Mouse (Mus musculus): ENCODE results near the gene Arsa. TPM values are rescaled to one million over a fixed set of nuclear protein-coding genes. Genes with fewer than 3 reads are reported as not detected.
A peak's percentile ranks its signal among the peaks of the same experiment; 100 is the strongest.

The Arsa gene
- polyA plus RNA-seq, 1 experiment from 2014 or later = 18.8 TPM

- no peak for ATAC-seq (ENCODE audit: insufficient read depth, low FRiP score, low read depth)
- H3K27me3 ChIP-seq (replicated peaks) = no peaks in the 10 kb centered on the region
- 44% methylated on average over 14 of the region's 14 CpGs for WGBS
Measured at GRCm38 (mm10) chr15:89488611-89489117, 11.4 kb upstream of the Arsa start.

DNA sequence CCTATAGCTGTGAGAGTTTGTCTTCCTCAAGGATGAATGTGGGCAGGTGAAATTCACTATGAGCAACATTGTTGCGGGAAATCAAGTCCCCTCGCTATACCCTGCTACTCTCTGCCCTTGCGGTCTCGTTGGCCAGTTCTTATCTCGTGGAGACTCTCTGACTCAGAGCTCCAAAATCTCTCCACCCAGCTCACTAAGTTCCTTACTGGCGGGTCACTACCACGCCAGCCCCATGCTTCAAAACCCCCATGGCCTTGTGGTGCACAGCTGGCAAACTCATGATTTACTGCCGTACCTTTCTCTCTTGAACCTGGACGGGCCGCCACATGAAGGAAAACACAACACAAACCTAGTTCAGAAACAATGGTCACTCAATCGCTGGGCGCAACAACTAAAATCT lies 11.0 kb upstream of the Arsa start:
- no peak for ATAC-seq (ENCODE audit: insufficient read depth, low FRiP score, low read depth)
- Histone ChIP-seq H3K27me3 (replicated peaks) (no peaks in the 10 kb centered on the region), H3K4me1 (no peaks in the 10 kb centered on the region), H3K36me3 (no peaks in the 10 kb centered on the region), H3K4me2 (no peak overlapping the region), H3K4me3 (replicated peaks) (no peak overlapping the region), H3K9ac (no peak overlapping the region), H3K27ac (no peak overlapping the region), H3K9me3 (no peaks in the 10 kb centered on the region)
- WGBS = 65% methylated on average over 12 of the region's 12 CpGs

More at GRCm38 (mm10) chr15:89488611-89489117, 11.4 kb upstream of the Arsa start:
- no peak overlapping the region for H3K27ac ChIP-seq
- H3K4me3 ChIP-seq (replicated peaks) = no peak overlapping the region
- H3K36me3 ChIP-seq = no peaks in the 10 kb centered on the region
- no peaks in the 10 kb centered on the region for H3K9me3 ChIP-seq
- H3K4me1 ChIP-seq = no peaks in the 10 kb centered on the region
- no peak overlapping the region for H3K9ac ChIP-seq
- no peak overlapping the region for H3K4me2 ChIP-seq

DNA sequence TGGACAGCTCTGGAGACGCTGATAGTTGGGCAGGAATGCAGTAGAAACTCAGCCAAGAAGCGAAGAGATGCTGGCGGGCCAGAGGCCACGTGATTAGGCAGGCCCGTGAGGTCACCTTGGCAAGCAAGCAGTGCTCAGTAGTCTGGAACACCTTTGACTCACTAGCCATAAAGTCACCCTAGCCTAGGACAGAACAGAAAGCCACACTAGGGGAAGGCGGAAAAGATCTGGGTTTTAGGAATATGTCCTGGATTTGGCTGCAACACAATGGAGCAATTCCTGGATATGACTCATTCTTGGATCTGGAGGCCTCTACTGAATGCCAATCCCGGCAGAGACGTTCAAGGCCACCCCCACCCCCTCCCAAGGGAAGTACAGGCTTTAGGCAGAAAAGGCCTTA lies 3.4 kb upstream of the Arsa start:
- H3K4me3 ChIP-seq (replicated peaks) = no peak overlapping the region
- H3K4me2 ChIP-seq = no peak overlapping the region
- H3K4me1 ChIP-seq = peaks cover 6% of the 10 kb centered on the region
- H3K27ac ChIP-seq = peak overlapping the region; percentile 48; the same call in 1 of the 2 replicates
- no peaks in the 10 kb centered on the region for H3K36me3 ChIP-seq
- no peak for ATAC-seq (ENCODE audit: insufficient read depth, low FRiP score, low read depth)
- H3K27me3 ChIP-seq (replicated peaks) = no peaks in the 10 kb centered on the region
- 68% methylated on average over 8 of the region's 8 CpGs for WGBS
- H3K9me3 ChIP-seq = no peaks in the 10 kb centered on the region
- H3K9ac ChIP-seq = no peak overlapping the region

- 87% methylated on average over 3 of the region's 3 CpGs for WGBS
- Histone ChIP-seq H3K4me1 (peaks cover 10% of the 10 kb centered on the region), H3K9ac (no peak overlapping the region), H3K27me3 (replicated peaks) (no peaks in the 10 kb centered on the region), H3K4me2 (no peak overlapping the region), H3K36me3 (no peaks in the 10 kb centered on the region), H3K27ac (no peak overlapping the region), H3K4me3 (replicated peaks) (no peak overlapping the region), H3K9me3 (no peaks in the 10 kb centered on the region)
- no peak for ATAC-seq (ENCODE audit: insufficient read depth, low FRiP score, low read depth)
Measured at GRCm38 (mm10) chr15:89478622-89479021, 1.4 kb upstream of the Arsa start.

DNA sequence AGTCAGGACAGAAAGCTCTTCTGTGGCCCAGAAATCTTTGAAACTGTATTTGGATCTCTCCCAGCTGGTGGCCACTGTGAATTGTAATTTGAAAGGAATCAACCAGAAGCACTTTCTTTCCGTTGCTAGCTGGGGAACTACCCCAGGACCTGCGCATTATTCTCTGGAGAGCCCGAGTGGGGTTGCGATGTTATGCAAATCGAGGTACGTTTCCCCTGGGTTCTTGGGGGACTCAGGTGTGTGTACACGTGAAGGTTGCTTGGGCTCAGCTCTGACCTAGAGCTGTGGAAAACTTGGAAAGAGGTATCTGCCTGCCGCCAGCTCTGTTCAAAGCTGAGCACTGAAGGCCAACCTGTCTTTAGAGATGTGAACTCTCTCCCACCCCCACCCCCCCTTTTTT lies 581 bp upstream of the Arsa start:
- Histone ChIP-seq H3K27me3 (replicated peaks) (no peaks in the 10 kb centered on the region), H3K4me3 (replicated peaks) (no peak overlapping the region), H3K36me3 (no peaks in the 10 kb centered on the region), H3K27ac (no peak overlapping the region), H3K4me2 (no peak overlapping the region), H3K9ac (no peak overlapping the region), H3K4me1 (peaks cover 10% of the 10 kb centered on the region), H3K9me3 (no peaks in the 10 kb centered on the region)
- WGBS = 60% methylated on average over 8 of the region's 8 CpGs
- no peak for ATAC-seq (ENCODE audit: insufficient read depth, low FRiP score, low read depth)

GRCm38 (mm10) chr15:89476475-89476815 lies 780 bp downstream of the Arsa start:
- H3K9me3 ChIP-seq = no peaks in the 10 kb centered on the region
- 3% methylated on average over 5 of the region's 5 CpGs for WGBS
- H3K27me3 ChIP-seq (replicated peaks) = no peaks in the 10 kb centered on the region
- H3K27ac ChIP-seq = peak overlapping the region; percentile 80
- H3K36me3 ChIP-seq = no peaks in the 10 kb centered on the region
- peak overlapping the region; percentile 91 for H3K4me2 ChIP-seq
- H3K9ac ChIP-seq = peak overlapping the region; percentile 52; the same call in 1 of the 2 replicates
- peak overlapping the region; percentile 60 for H3K4me3 ChIP-seq (replicated peaks)
- ATAC-seq (ENCODE audit: insufficient read depth, low FRiP score, low read depth) = no peak
- peaks cover 10% of the 10 kb centered on the region for H3K4me1 ChIP-seq

- H3K36me3 ChIP-seq = no peaks in the 10 kb centered on the region
- peak overlapping the region; percentile 91 for H3K4me2 ChIP-seq
- peak; percentile 97 for ATAC-seq (ENCODE audit: insufficient read depth, low FRiP score, low read depth)
- H3K27ac ChIP-seq = peak overlapping the region; percentile 80
- WGBS = 10% methylated on average over 44 of the region's 44 CpGs
- H3K4me1 ChIP-seq = peaks cover 10% of the 10 kb centered on the region
- peak overlapping the region; percentile 60 for H3K4me3 ChIP-seq (replicated peaks)
- H3K9me3 ChIP-seq = no peaks in the 10 kb centered on the region
- no peaks in the 10 kb centered on the region for H3K27me3 ChIP-seq (replicated peaks)
- H3K9ac ChIP-seq = peak overlapping the region; percentile 52; the same call in 1 of the 2 replicates
Measured at GRCm38 (mm10) chr15:89475611-89476474, 1.4 kb downstream of the Arsa start.

GRCm38 (mm10) chr15:89475293-89475600 lies 2.0 kb downstream of the Arsa start:
- peak overlapping the region; percentile 91 for H3K4me2 ChIP-seq
- no peak for ATAC-seq (ENCODE audit: insufficient read depth, low FRiP score, low read depth)
- H3K4me1 ChIP-seq = peaks cover 10% of the 10 kb centered on the region
- WGBS = 85% methylated on average over 7 of the region's 7 CpGs
- no peaks in the 10 kb centered on the region for H3K36me3 ChIP-seq
- no peak overlapping the region for H3K9ac ChIP-seq
- H3K27me3 ChIP-seq (replicated peaks) = no peaks in the 10 kb centered on the region
- peak overlapping the region; percentile 60 for H3K4me3 ChIP-seq (replicated peaks)
- H3K27ac ChIP-seq = no peak overlapping the region
- no peaks in the 10 kb centered on the region for H3K9me3 ChIP-seq

DNA sequence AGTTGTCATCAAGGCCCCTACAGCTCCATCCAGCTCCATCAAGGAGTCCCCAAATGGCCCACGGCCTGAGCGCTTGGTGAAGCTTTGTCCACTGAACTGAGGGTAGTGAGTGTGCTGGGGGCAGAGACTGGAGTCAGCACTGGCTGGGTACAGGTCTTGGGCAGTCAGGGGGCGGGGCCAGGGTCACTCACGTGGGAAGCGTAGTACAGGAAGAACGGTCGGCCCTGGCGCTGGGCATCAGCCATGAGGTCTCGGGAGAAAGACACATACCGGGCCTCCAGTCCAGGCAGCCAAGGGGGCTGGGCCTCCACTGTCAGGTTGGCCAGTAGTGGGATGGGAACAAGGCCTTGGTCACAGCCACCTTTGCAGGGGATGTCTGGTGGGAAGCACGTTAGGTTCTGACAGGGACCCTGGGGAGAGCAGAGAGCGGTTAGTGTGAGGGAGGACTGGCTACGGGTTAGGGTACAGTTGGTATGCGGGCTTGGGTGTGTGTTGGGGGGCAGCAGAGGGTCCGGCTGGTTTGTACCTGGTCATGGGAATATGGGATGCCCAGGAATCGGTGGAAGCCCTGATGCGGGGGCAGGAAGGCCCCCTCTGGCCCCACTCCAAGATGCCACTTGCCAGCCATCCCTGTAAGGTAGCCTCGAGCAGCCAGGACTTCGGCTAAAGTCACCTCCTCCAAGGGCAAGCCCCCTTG lies 2.5 kb downstream of the Arsa start:
- Histone ChIP-seq H3K4me2 (no peak overlapping the region), H3K27ac (no peak overlapping the region), H3K9ac (no peak overlapping the region), H3K9me3 (no peaks in the 10 kb centered on the region), H3K4me1 (peaks cover 10% of the 10 kb centered on the region), H3K4me3 (replicated peaks) (no peak overlapping the region), H3K36me3 (no peaks in the 10 kb centered on the region), H3K27me3 (replicated peaks) (no peaks in the 10 kb centered on the region)
- ATAC-seq (ENCODE audit: insufficient read depth, low FRiP score, low read depth) = no peak
- 94% methylated on average over 19 of the region's 19 CpGs for WGBS

- ATAC-seq (ENCODE audit: insufficient read depth, low FRiP score, low read depth) = no peak
Measured at GRCm38 (mm10) chr15:89473921-89474320, 3.3 kb downstream of the Arsa start.

DNA sequence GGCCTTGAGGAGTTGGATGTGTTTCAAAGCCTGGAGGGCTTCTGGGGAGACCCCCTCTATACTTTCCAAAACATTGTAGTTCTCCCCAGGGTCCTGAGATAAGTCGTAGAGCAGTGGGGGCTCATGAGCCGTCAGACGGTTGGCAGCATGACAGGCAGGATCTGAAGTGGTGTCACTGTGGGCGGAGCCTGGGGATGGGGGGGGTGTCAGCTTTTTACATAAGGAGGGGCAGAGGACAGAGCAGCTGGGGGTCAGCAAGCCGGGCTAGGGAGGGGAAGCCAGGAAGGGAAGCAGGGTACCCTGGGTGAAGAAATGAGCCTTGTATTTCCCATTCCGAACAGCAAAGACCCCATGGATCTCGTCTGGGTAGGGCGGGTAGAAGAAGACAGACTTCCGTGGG lies 3.9 kb downstream of the Arsa start:
- no peak overlapping the region for H3K4me3 ChIP-seq (replicated peaks)
- no peak overlapping the region for H3K4me2 ChIP-seq
- WGBS = 77% methylated on average over 9 of the region's 9 CpGs
- no peaks in the 10 kb centered on the region for H3K27me3 ChIP-seq (replicated peaks)
- no peak overlapping the region for H3K9ac ChIP-seq
- no peak for ATAC-seq (ENCODE audit: insufficient read depth, low FRiP score, low read depth)
- H3K36me3 ChIP-seq = no peaks in the 10 kb centered on the region
- no peaks in the 10 kb centered on the region for H3K9me3 ChIP-seq
- H3K4me1 ChIP-seq = peaks cover 10% of the 10 kb centered on the region
- no peak overlapping the region for H3K27ac ChIP-seq

More at GRCm38 (mm10) chr15:89473921-89474320, 3.3 kb downstream of the Arsa start:
- H3K27ac ChIP-seq = no peak overlapping the region
- no peak overlapping the region for H3K4me3 ChIP-seq (replicated peaks)
- no peak overlapping the region for H3K4me2 ChIP-seq
- no peak overlapping the region for H3K9ac ChIP-seq
- peaks cover 10% of the 10 kb centered on the region for H3K4me1 ChIP-seq
- no peaks in the 10 kb centered on the region for H3K27me3 ChIP-seq (replicated peaks)
- H3K36me3 ChIP-seq = no peaks in the 10 kb centered on the region
- 97% methylated on average over 8 of the region's 8 CpGs for WGBS
- H3K9me3 ChIP-seq = no peaks in the 10 kb centered on the region

- no peak overlapping the region for H3K9ac ChIP-seq
- H3K9me3 ChIP-seq = no peaks in the 10 kb centered on the region
- H3K4me1 ChIP-seq = peaks cover 9% of the 10 kb centered on the region
- H3K4me2 ChIP-seq = no peak overlapping the region
- no peaks in the 10 kb centered on the region for H3K36me3 ChIP-seq
- H3K27ac ChIP-seq = no peak overlapping the region
- no peaks in the 10 kb centered on the region; the same call in 1 of the 2 replicates for H3K27me3 ChIP-seq (replicated peaks)
- no peak for ATAC-seq (ENCODE audit: insufficient read depth, low FRiP score, low read depth)
- 84% methylated on average over 4 of the region's 4 CpGs for WGBS
- no peak overlapping the region for H3K4me3 ChIP-seq (replicated peaks)
Measured at GRCm38 (mm10) chr15:89471476-89471875, 5.7 kb downstream of the Arsa start.
